Mouse (Mus musculus): ENCODE measurements around the gene Fndc3b.

Gene Fndc3b

DNA sequence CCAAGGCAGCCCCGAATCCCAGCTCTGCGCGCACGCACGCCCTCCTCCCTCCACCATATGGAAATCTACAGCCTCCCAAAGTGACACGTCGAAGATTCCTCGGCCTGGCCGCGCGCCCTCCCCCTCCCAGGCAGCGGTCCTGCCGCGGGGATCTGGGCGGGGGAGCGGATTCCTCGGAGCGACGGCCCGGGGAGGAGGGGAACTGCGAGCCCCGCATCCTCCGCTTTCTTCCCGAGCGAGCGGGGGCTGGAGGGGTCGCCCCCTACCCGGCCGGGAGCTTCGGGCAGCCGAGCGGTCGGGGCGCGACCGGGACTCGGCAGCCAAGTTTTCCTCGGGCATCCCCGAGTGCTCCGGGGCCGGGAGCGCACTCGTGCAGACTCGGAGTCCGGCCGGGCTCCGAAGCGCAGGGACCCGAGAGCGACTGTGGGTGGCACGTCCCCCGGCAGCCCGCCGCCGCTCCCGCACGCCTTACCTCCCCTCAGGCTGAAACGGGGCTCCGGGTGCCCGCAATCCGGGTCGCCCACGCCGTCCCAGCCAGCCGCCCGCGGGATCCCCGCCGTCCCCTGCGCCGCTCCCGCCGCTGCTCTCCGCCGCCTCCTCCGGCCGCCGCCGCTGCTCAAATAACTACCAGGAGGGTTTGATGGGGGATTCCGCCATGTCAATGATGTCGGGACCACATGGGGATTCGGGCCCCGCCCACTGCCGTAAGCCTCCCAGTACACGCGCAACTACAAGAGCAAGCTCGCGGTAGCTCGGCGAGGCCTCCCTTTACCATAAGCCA is at the start of gene Fndc3b:
Gene Fndc3b (minus strand): TSS at position 660 of the 781 bp plus-strand sequence.
- peak; percentile 95 for DNase-seq

DNA sequence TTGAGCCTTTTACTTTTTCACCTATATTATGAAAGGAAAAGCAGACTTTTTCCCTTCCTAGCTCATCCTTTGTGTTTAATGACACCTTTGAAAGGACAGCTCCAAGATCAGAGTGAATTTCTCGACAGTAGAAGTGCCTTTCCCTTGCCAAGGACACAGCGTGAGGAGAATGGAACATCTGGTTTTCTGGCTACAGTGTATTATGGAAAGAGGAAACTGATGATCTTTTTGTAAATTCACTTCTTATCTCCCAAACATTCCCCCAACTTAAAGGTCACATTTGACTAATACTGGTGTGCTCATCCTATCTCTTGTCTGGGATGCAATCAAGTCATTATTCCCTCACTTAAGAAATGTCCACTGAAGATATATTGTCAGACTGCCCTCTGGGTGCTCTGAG is 49.2 kb upstream of the Fndc3b start:
- DNase-seq, result no peak

DNA sequence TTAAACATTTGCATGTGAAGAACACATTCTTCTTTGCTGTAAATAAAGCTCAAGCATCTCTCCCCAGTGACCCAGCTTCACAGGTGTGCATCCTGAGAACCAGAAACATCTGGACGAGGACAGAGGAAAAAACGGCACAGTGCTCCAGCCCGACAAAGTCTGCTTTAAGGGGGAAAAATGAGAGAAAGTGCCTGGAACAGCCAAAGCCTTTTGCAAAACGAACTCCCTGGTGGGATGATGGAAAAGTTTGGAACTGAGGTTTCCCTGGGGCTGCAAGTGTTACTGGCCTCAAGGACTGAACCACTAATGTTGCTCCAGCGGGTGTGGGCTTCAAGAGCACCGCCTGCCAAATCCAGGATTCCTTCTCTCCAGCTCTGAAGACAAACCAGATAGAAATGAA is 47.9 kb upstream of the Fndc3b start:
- no peak for DNase-seq

DNA sequence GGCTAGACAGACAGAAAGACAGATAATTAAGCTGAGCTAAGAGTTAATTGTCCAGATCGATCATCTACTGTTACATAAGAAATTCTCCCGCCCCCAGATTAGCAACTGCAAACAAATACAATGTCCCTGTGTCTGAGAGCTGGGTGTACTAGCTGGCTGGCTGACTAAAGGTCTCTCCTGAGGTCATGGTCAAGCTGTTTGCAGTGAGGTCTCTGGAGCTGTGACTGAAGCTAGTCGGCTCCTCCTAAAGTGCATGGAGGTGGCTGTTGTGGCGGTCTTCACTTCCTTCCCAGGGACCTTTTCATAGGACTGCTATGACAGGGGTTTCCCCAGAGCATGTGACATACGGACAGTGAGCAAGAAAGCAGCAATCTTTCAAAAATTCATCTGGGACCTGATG is 40.5 kb upstream of the Fndc3b start:
- DNase-seq, result no peak

DNA sequence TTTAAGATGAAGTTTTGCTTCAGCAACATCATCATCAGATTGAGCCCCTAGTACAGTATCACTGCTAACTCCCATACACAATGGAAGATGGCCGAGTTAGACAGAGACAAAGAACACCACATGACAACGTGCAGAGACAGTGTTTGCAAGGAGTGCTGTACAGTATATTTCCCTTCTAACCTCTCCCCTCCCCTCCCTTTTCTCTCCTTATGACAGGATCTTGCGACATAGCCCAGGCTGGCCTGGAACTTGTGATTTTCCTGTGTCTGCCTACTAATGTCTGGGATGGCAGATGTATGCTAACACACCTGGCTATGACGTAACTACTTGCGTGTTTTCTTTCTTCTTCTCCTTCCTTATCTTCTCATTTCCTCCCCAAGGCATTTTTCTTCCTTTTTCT is 40.0 kb upstream of the Fndc3b start:
- DNase-seq, result no peak

DNA sequence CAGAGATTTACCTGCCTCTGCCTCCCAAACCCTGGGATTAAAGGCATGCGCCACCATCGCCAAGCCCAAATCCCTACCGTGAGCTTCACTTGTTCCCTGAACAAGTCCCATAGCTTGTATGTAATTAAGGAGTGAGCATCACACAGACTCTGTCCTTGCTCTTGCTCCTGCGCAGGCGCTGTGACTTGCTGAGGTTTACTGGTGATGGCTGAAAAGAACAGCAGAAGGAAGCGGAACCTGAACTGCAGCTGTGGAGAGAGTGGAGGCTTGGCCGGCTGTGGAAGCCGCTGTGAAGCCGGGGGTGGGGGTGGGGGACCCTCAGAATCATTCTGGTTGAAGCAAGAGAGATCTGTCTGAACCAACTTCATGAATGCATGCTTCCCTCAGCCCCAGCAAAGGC is 34.5 kb upstream of the Fndc3b start:
- DNase-seq, result no peak

DNA sequence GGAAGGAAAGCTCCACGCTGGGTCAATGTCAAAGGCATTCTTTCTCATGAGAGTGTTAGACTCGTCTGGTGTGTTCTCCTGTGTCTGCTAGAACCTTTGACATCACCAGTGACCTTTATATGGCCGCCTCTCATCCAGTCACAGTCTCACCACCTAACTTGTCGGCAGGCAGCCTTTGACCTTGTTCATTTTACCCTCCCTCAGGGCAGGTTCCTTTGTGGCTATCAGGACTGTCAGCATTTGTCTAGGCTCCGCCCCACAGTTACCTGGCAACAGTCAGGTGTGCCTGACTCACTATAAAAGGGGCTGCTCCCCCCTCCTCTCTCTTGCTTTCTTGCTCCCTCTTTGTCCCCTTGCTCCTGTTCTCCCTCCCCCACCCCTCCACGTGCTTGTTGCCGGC is 33.6 kb upstream of the Fndc3b start:
- DNase-seq, result no peak

DNA sequence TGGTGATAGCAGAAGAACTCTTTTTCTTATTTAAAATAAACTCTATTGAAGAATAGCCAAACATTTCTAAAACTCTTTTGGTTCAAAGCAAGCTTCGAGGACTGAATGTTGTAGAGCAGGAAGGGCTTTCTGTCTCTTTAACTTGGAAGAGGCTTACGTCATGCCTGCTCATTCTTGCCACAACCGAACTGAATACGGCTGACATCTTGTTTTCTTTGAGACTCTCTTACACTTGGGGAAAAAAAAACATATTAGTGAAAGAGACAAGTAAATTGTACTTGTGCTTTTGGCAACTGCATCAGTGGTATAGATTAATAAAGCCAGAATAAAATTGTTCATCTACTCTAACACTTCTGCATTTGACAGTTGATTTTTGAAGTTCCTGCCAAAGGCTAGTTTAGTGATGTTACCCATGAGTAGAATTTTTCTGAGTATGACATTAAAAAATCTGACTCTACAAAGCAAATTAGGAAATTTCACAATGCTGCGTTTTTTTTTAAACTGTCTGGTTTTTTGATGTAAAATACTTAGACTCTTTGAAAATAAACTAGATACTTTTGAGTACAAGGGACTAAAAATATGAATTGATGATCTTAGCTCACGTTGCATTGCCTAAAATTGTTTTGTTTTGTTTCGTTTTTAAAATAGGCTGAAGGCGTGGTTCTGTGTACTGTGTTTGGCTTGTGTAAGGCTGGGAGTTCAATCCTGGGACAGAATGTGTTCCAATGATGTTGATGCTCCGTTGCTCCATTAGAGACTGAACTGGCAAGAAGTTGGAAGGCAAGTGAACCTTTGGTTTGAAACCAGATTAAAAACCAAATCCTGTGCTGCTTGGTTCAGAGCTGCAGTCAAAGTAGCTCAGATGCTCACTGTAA is 32.4 kb upstream of the Fndc3b start:
- no peak for DNase-seq

DNA sequence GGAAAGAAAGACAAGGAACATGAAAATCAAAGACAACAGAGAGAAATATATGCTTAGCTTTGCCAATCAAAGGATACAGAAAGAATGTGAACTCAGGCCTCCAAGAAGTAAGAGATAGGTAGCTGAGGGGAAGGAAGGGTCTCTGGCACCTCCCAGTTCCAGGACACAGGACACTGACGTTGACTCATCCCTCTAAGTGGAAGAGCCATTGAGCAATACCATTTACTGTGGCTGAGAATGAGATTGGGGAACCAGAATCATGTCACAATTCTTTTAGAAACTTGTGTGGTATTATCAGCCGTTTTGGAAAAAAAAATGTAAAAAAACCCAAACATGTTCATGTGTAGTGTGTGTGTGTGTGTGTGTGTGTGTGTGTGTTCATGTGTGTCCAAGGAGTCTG is 31.0 kb upstream of the Fndc3b start:
- DNase-seq, result no peak

DNA sequence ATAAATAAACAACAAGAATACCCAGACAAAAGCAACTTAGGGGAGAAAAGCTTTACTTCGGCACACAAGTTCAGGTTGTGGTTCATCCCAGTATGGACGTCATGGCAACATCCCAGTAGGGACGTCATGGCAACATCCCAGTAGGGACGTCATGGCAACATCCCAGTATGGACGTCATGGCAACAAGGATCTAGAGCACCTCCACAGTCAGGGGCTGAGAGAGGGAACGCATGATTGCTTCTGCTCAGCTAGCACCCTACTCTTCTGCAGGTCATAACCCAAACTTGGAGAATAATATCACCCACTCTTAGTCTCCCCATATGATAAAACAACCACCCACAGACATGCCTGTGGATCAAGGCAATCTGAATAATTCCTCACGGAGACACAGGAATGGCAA is 29.0 kb upstream of the Fndc3b start:
- DNase-seq, result no peak

DNA sequence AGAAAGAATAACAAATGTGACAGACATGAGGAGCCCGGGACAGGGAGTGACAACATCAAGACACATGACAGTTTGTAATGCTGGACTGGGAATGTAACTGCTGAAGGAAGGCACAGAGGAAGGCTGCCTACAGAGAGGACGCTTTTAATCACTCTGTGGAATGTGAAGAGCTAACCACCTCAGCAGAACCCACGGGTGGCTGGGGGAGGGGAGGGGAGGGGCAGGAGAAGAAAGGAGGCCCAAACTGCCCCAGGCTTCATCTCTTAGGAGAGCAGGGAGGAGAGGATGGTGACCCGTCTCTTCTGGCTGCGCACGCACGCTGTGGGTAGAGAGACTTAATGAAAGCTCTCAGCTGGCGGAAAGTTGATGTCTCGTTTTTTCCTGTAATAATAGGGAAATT is 25.1 kb upstream of the Fndc3b start:
- no peak for DNase-seq

DNA sequence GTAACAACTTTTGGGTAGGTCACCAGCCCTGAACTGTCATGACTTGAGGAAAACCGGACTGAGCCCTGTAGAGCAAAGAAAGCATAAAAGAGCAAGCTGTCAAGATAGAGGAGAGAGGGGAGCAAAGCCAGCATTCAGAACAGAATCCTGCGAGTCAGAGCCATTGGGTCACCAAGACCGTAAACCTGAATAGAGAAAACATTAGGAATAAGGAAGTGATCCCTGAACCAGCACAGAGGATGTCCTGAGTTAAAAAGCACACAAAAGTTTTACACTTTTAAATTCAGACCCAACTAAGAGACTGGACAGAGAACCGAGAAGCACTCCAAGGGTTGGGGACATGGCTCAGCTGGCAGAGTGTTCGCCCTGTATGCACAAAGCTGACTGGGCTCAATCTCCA is 24.0 kb upstream of the Fndc3b start:
- DNase-seq, result no peak

DNA sequence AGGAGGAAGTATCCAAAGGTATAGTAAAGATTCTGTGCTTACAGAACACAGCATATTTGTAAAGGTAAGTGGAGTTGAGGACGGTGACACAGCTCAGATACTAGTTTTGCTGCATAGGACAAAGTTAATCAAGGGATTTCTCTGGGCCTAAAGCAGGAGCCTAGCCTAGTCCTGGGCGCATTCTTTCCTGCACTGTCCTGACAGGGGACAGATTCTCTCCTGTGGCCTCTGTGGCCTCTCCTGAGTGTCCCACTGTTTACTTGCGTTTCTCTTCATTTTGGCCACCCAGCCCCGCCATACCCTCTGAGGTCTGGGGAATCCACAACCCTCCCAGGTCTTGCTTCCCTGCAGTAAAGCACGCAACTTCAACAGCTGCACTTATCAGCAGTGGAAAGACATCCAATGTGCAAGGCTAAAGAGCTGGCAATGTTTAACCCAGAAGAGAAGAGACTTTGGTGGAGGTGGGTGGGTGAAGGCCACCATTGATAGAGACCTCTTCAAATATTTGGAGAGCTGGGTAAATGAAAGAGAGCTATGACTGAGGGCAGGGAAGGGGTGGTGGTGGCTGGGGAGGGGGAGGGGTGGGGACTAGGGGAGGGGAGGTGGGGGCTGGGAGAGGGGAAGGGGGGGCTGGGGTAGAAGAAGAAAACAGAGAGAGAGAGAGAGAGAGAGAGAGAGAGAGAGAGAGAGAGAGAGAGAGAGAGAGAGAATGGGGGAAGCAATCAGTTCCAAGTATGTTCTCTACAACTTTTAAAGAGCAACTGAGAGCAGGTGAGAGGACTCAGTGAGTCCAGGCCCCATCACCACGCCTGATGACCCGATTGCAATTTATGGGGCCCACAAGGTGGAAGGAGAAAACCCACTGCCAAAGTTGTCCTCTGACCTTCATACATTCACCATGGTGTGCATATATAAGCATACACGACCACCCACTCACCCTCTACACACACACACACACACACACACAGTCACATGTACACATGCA is 18.0 kb upstream of the Fndc3b start:
- no peak for DNase-seq

DNA sequence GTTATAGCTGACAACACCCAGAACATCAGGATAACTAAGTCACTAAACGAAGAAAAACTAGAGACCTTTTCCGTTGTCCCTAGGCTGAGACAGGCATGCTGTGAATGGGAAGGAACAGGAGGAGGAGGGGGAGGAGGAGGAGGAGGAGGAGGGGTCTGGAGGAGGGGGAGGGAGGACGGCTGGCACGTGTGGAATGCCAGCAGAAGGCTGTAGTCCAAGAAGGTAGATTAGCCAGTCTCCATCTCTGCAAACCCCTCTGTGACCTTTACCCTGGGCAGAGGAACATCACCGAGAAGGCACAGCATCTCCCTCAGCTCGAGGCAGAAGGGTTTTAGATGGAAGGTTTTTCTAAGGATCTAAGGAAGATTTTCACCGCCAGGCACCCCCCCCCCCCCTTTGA is 17.1 kb upstream of the Fndc3b start:
- DNase-seq, result no peak

DNA sequence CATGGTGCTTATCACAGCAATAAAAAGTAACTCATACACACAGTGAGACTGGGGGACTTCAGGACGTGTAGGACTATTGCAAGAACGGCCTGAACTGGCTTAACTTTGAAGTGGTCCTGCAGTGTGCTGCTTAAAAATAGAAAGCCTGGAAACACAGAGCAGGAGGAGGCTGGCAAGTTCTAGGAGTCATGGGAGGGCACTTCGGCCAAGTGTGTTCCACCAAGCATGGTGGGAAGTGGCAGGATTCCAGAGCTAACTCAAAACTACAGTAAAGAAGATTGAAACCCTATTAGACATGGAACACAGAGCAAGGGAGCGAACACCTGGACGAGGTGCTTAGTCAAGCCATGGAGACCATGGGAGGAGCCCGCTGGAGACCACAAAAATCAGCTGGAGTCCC is 14.6 kb upstream of the Fndc3b start:
- DNase-seq, result no peak

DNA sequence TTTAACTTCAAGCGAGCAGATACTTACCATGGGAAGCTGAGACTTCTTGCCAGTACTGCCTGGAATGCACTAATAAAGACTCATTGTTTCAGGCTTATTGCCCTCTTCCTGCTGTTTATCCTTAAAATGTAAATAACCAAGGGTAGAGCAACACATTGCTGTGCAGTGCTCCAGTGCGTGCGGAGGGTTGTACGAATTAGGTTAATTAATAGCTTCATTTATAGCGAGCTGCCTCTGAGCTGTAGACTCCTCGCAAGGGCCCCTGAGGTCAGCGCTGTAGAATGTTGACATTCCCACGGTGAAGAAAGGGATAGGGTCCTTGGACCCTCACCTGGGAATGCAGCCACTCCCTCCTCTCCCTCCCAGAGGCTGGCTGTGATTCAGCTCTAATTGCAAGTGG is 13.1 kb upstream of the Fndc3b start:
- no peak for DNase-seq

DNA sequence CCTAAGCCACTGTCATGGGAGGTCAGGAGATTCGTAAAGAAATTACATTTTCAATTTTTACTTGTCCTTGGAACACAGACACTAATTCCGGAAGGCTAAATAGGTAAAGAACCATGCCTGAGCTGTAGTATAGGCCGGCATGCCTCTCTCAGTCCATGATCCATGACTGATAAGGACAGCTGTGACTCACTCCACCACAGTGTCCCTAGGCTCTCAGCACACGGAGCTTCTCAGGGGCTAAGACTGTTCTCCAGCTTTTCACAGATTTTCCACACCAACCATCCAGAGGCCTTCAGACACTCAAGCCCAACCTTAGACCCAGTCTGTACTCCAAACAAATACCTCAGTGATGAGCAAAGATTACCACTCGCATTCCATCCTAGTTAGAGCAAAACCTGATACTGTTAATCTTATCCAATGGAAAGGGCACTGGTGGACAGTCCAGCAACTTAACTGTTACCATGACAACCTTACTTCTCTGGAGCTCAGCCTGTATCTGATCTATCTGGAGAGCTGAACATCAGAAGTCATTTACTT is 7.8 kb upstream of the Fndc3b start:
- DNase-seq, result no peak

DNA sequence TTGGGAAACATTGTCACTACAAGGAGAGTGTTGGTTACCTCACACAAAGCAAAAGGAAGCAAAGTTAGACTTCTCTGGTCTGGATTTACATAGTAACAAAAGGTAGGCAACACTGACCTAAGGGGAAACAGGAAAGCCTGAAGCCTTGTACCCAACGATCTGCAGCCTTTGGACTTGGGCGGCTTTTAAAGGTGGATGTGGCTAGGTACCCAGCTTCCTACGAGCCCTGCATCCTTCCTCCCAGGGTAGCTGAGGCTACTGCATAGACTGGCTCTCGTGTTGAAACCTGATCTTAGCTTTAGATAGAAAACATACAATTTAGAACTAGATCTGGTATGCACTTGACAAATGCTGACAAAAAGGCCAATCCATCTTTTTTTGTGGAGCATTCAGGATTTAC is 2.9 kb upstream of the Fndc3b start:
- no peak for DNase-seq

DNA sequence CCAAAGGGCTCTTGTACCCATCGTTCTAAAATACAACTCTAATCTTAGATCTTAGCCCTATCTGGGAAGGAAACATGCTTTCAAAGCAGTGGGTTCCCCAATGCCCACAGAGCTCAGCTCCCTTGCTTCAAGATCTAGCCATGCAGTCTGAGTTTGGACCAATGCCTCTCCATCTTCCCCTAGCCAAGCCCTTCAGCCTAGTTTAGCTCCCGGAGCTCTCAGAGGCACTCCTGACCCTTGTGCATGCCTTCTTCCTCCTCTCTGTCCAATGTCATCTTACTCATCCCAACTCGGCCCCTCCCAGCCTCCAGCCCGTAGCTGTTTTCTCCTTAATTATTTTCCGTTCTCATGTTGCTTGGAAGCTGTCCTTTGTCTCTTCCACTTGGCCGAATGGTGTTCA is 1.3 kb upstream of the Fndc3b start:
- DNase-seq, result no peak

DNA sequence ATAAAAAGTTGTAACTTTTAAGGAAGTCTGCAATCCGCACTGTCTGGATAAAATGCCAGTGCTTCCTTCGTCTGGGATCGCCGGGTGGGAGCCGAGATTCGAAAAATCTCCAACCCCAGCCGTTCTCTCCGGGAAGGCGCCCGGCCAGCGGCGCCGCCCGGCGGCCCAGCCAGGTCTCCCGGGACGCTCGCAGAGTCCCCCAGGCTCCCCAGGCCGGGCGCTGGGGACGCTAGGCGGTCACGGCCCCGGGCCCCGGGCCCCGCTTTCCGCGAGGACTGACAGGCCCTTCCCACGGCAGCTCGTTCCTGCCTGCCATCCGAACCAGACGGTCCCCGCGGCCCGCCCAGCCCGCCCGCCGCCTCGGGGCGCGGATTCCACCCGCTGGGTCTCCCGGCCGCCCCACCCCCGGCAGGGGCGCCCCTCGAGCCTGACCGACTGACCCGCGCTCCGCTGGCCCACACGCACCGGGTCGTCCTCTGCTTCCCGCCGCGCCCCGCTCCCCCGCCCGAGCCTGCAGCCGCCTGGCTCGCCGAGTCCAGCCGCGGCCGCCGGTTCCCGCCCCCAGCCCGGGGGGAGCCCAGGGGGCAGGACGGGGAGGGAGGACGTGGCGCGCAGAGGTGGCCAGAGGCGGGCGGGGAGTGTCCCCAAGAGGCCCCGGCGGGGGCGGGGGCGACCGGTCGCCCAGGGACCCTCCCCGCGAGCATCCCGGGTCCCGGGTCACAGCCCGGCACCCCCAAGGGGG is 1.0 kb downstream of the Fndc3b start:
- DNase-seq, result peak; percentile 85

DNA sequence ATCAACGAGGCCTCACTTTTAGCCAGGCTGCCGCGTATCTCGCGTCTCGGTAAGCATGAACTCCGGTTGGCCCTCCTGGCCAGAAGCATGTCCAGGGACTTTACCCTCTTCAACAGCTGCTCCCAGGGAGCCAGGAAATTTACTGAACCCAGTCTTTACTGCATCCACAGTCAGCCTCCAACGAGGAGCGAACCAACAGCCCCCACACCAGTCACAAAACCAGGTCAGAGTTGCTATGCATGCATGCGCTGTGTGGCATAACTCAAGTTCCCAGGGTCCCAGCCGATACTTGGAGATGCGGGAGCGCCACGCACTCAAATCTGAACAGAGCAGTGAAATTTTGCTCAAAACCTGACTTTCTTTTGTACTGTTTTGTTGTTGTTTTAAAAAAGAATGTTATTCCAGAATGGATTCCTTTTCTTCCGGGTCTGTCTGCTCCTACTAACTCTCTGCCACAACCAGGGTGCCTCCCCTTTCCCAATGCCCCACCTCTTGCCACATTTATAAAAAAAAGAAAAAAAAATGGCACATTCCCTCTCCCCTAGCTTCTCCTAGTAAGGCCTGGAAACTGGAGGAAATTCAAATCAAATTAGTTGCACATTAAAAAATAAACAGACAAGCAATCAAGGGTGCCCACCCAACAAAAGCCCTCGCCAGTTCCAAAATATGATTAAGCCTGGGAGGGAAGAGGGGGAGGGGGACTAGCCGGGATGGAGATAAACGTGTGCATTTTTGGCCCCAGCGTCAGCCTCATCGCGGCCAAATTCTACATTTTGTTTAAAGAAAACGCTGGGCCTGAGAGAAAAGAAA is 1.8 kb downstream of the Fndc3b start:
- peak; percentile 25 for DNase-seq
